9 mouse cellular contexts compared by ENCODE assay signal in genomic region chr12:113147481-113147880, GRCm38 (mm10). TPM values are rescaled to one million over a fixed set of nuclear protein-coding genes. Genes with fewer than 3 reads are reported as not detected.
DNase-seq lines count a peak whose midpoint lies in the region; ATAC-seq lines count a peak whose summit lies in the region.
"Had no signal": no experiment of that assay in that cellular context is flagged by ENCODE, and none has a peak within 500 bp of the region (broad histone marks: within the 10 kb centered on the region; RNA-seq: fewer than 3 reads in every experiment).

No protein-coding gene starts in this region.

- H3K27ac ChIP-seq in kidney, embryonic 15.5 days, result no peak overlapping the region
- H3K27ac ChIP-seq: midbrain, embryonic 12.5 days had no signal

- peaks cover 27% of the 10 kb centered on the region; the same call in 1 of the 2 replicates for H3K27me3 ChIP-seq in kidney, embryonic 15.5 days

- no peak overlapping the region for H3K9ac ChIP-seq in kidney, embryonic 15.5 days
- H3K9ac ChIP-seq: midbrain, embryonic 12.5 days had no signal

- peak; percentile 35 for DNase-seq in kidney, postnatal 10 days
- peak; percentile 91 for DNase-seq in Muller cell, postnatal 12 days (ENCODE audit: inconsistent ontology term)
- DNase-seq in cerebellum, postnatal 36 days, result peak; percentile 48 to 67
- peak; percentile 31 for DNase-seq in heart, postnatal 25 days (ENCODE audit: low spot score)
- no peak for DNase-seq in retina, embryonic 14.5 days (ENCODE audit: low spot score)
- no peak for DNase-seq in kidney, adult 11 months
- no peak for DNase-seq in ovary, postnatal 14 days (ENCODE audit: low spot score)

- H3K36me3 ChIP-seq in kidney, embryonic 15.5 days, result peaks cover 19% of the 10 kb centered on the region

- no peak overlapping the region for H3K4me2 ChIP-seq in kidney, embryonic 15.5 days

- no peak for ATAC-seq in kidney, embryonic 15.5 days (replicated peaks; ENCODE audit: low FRiP score)

- H3K4me3 ChIP-seq in kidney, embryonic 15.5 days (replicated peaks), result no peak overlapping the region
- H3K4me3 ChIP-seq: midbrain, embryonic 12.5 days had no signal

- intact Hi-C loops in heart, postnatal 25 days (cut with DNase I), result no loop called here

- no peaks in the 10 kb centered on the region for H3K9me3 ChIP-seq in kidney, embryonic 15.5 days (replicated peaks)
- H3K9me3 ChIP-seq: midbrain, embryonic 12.5 days had no signal

- WGBS in kidney, embryonic 15.5 days, result 75% methylated on average over 8 of the region's 8 CpGs

- peaks cover 76% of the 10 kb centered on the region for H3K4me1 ChIP-seq in kidney, embryonic 15.5 days

RNA-seq across cellular contexts. Expression of gene Crip1, which starts 1.4 kb away (rescaled TPM):
- 309 and 310 TPM in 2 replicates for polyA plus RNA-seq in kidney, embryonic 15.5 days (2015; fragmentation: Nextera tagmentation; extraction: Ambion mirVana)
- 100 to 1,000 TPM; 178 to 211 TPM for total RNA-seq in heart, postnatal 25 days (2021)

RNA-seq across cellular contexts. Expression of gene Crip2, which starts 7.4 kb away (rescaled TPM):
- 203 and 210 TPM in 2 replicates for polyA plus RNA-seq in kidney, embryonic 15.5 days (2015; fragmentation: Nextera tagmentation; extraction: Ambion mirVana)
- 1,000 to 10,000 TPM; 1,410 to 1,505 TPM for total RNA-seq in heart, postnatal 25 days (2021)

RNA-seq across cellular contexts. Expression of gene Tedc1, which starts 8.7 kb away (rescaled TPM):
- polyA plus RNA-seq in kidney, embryonic 15.5 days (2015; fragmentation: Nextera tagmentation; extraction: Ambion mirVana), result 40.2 and 42.0 TPM in 2 replicates
- total RNA-seq in heart, postnatal 25 days (2021), result under 1 TPM; 0.61 to 0.83 TPM

RNA-seq across cellular contexts. Expression of gene Tmem121, which starts 38.2 kb away (rescaled TPM):
- polyA plus RNA-seq in kidney, embryonic 15.5 days (2015; fragmentation: Nextera tagmentation; extraction: Ambion mirVana), result 9.5 and 10.5 TPM in 2 replicates
- total RNA-seq in heart, postnatal 25 days (2021), result under 1 TPM in 1 of 2 experiments, not detected in 1; 0.17 TPM

RNA-seq across cellular contexts. Expression of gene Mta1, which starts 49.4 kb away (rescaled TPM):
- 16.0 and 16.3 TPM in 2 replicates for polyA plus RNA-seq in kidney, embryonic 15.5 days (2015; fragmentation: Nextera tagmentation; extraction: Ambion mirVana)
- total RNA-seq in heart, postnatal 25 days (2021), result 10 to 100 TPM; 48.4 to 49.3 TPM

Comparison
In these comparisons a context has a peak if more than half of its experiments do, and no peak if none do; other contexts are left out.
1. DNase-seq: peak in kidney, postnatal 10 days (single experiment), Muller cell, postnatal 12 days (single experiment), cerebellum, postnatal 36 days (2 of 2) and heart, postnatal 25 days (single experiment); none in retina, embryonic 14.5 days (single experiment), kidney, adult 11 months (single experiment) and ovary, postnatal 14 days (single experiment).